Mouse (Mus musculus) hindbrain, embryonic 14.5 days (tissue): ENCODE results near the gene Rbms1. TPM values are rescaled to one million over a fixed set of nuclear protein-coding genes. Genes with fewer than 3 reads are reported as not detected.

Experiments used
- ATAC-seq: fragments of 200-750 bp; cut with Nextera tagmentation; 2 replicates; pipeline ENCODE4 v1.8.0; 2017; ENCODE audit warnings: moderate number of reproducible peaks, mild to moderate bottlenecking, moderate TSS enrichment, moderate library complexity; ENCODE audit not compliant: low FRiP score
- DNase-seq: peaks from one replicate; pipeline ENCODE4 v3.0.0-alpha.2; 2015; ENCODE audit warnings: low spot score
- H3K27ac ChIP-seq: fragments of 300-500 bp; sonication (generic); 2 replicates; pipeline ENCODE4 v1.5.1; 2014; ENCODE audit warnings: mild to moderate bottlenecking, moderate library complexity
- H3K27me3 ChIP-seq: fragments of 300-500 bp; sonication (generic); 2 replicates; pipeline ENCODE4 v1.6.1; 2014; ENCODE audit warnings: mild to moderate bottlenecking, low read length, mixed read lengths; ENCODE audit not compliant: control insufficient read depth, insufficient read depth
- H3K36me3 ChIP-seq: fragments of 300-500 bp; sonication (generic); replicated peaks from 2 replicates; pipeline ENCODE4 v1.6.1; 2014; ENCODE audit not compliant: control insufficient read depth, insufficient read depth
- H3K4me1 ChIP-seq: fragments of 300-500 bp; sonication (generic); replicated peaks from 2 replicates; pipeline ENCODE4 v1.6.1; 2014; ENCODE audit warnings: antibody characterized with exemption, low read length, mixed read lengths; ENCODE audit not compliant: control insufficient read depth, insufficient read depth
- H3K4me2 ChIP-seq: fragments of 300-500 bp; sonication (generic); replicated peaks from 2 replicates; pipeline ENCODE4 v1.6.1; 2014; ENCODE audit warnings: mild to moderate bottlenecking, moderate library complexity
- H3K4me3 ChIP-seq: fragments of 300-500 bp; sonication (generic); replicated peaks from 2 replicates; pipeline ENCODE4 v1.5.1; 2014; ENCODE audit warnings: mild to moderate bottlenecking, low read length
- H3K9ac ChIP-seq: fragments of 300-500 bp; sonication (generic); 2 replicates; pipeline ENCODE4 v1.6.1; 2014
- H3K9me3 ChIP-seq: fragments of 300-500 bp; sonication (generic); 2 replicates; pipeline ENCODE4 v1.6.1; 2016; ENCODE audit warnings: low read length; ENCODE audit not compliant: control insufficient read depth
- WGBS: fragments of 180-500 bp; shearing (Covaris S2); extraction: QIAGEN DNeasy Blood & Tissue Kit; methylation state at CpG from one replicate; pipeline ENCODE4 v1.1.7; 2014; 5-methylcytosine and 5-hydroxymethylcytosine counted together
- polyA plus RNA-seq: library from polyadenylated mRNA; unstranded; fragments of >200 nt; fragmentation: Nextera tagmentation; extraction: Ambion mirVana; gene quantifications from 2 replicates; pipeline ENCODE4 v1.2.1, GENCODE M21; 2014

The Rbms1 gene
- polyA plus RNA-seq, 1 experiment from 2014 or later = 64.9 TPM

- H3K36me3 ChIP-seq = no peaks in the 10 kb centered on the region
- H3K4me2 ChIP-seq = no peak overlapping the region
- H3K27ac ChIP-seq = no peak overlapping the region
- 0 out of 2 replicates have a peak, but pooled peaks cover 4% of the 10 kb centered on the region for H3K27me3 ChIP-seq
- H3K9me3 ChIP-seq = no peaks in the 10 kb centered on the region
- H3K4me1 ChIP-seq = peaks cover 23% of the 10 kb centered on the region
- DNase-seq = no peak
- ATAC-seq = no peak
- WGBS = 70% methylated on average over 8 of the region's 8 CpGs
- no peak overlapping the region for H3K4me3 ChIP-seq
- H3K9ac ChIP-seq = no peak overlapping the region
These were observed 160.2 kb downstream of the Rbms1 start for GRCm38 (mm10) chr2:60802828-60803227.

GRCm38 (mm10) chr2:60802191-60802590 lies 160.8 kb downstream of the Rbms1 start:
- DNase-seq = peak; percentile 57

GRCm38 (mm10) chr2:60801571-60802155 lies 161.3 kb downstream of the Rbms1 start:
- Histone ChIP-seq H3K27me3 (0 out of 2 replicates have a peak, but pooled peaks cover 4% of the 10 kb centered on the region), H3K4me3 (no peak overlapping the region), H3K4me2 (peak overlapping the region; percentile 26; the same call in 1 of the 2 replicates), H3K9ac (no peak overlapping the region), H3K9me3 (no peaks in the 10 kb centered on the region), H3K27ac (no peak overlapping the region), H3K4me1 (peaks cover 32% of the 10 kb centered on the region), H3K36me3 (no peaks in the 10 kb centered on the region)
- no peak for DNase-seq
- 45% methylated on average over 12 of the region's 12 CpGs for WGBS
- ATAC-seq = 0 out of 2 replicates have a peak, but pooled peaks have one; percentile 7

More at GRCm38 (mm10) chr2:60802191-60802590, 160.8 kb downstream of the Rbms1 start:
- H3K9ac ChIP-seq = no peak overlapping the region
- no peak overlapping the region for H3K27ac ChIP-seq
- no peak overlapping the region for H3K4me3 ChIP-seq
- no peak overlapping the region for H3K4me2 ChIP-seq
- no peaks in the 10 kb centered on the region for H3K9me3 ChIP-seq
- ATAC-seq = peak; percentile 32
- H3K4me1 ChIP-seq = peaks cover 27% of the 10 kb centered on the region
- WGBS = 29% methylated on average over 4 of the region's 4 CpGs
- 0 out of 2 replicates have a peak, but pooled peaks cover 4% of the 10 kb centered on the region for H3K27me3 ChIP-seq
- H3K36me3 ChIP-seq = no peaks in the 10 kb centered on the region

- 0 out of 2 replicates have a peak, but pooled peaks cover 4% of the 10 kb centered on the region for H3K27me3 ChIP-seq
- peaks cover 38% of the 10 kb centered on the region for H3K4me1 ChIP-seq
- no peak overlapping the region for H3K9ac ChIP-seq
- DNase-seq (no peak), ATAC-seq (no peak)
- no peak overlapping the region for H3K27ac ChIP-seq
- 23% methylated on average over 15 of the region's 15 CpGs for WGBS
- H3K4me3 ChIP-seq = no peak overlapping the region
- H3K4me2 ChIP-seq = peak overlapping the region; percentile 26
- H3K36me3 ChIP-seq = no peaks in the 10 kb centered on the region
- no peaks in the 10 kb centered on the region for H3K9me3 ChIP-seq
These were observed 162.0 kb downstream of the Rbms1 start for GRCm38 (mm10) chr2:60800921-60801558.

- 87% methylated on average over 7 of the region's 7 CpGs for WGBS
- H3K27ac ChIP-seq = no peak overlapping the region
- ATAC-seq = no peak
These were observed 163.2 kb downstream of the Rbms1 start for GRCm38 (mm10) chr2:60799816-60800215.

GRCm38 (mm10) chr2:60798767-60799529 lies 164.0 kb downstream of the Rbms1 start:
- Histone ChIP-seq H3K36me3 (no peaks in the 10 kb centered on the region), H3K4me1 (peaks cover 35% of the 10 kb centered on the region), H3K27ac (no peak overlapping the region), H3K4me2 (no peak overlapping the region), H3K4me3 (no peak overlapping the region), H3K27me3 (0 out of 2 replicates have a peak, but pooled peaks cover 10% of the 10 kb centered on the region), H3K9ac (no peak overlapping the region), H3K9me3 (no peaks in the 10 kb centered on the region)
- WGBS = 77% methylated on average over 17 of the region's 17 CpGs
- DNase-seq = no peak
- no peak for ATAC-seq

More at GRCm38 (mm10) chr2:60799816-60800215, 163.2 kb downstream of the Rbms1 start:
- Histone ChIP-seq H3K4me3 (no peak overlapping the region), H3K27me3 (0 out of 2 replicates have a peak, but pooled peaks cover 4% of the 10 kb centered on the region), H3K36me3 (no peaks in the 10 kb centered on the region), H3K4me2 (no peak overlapping the region), H3K9me3 (no peaks in the 10 kb centered on the region), H3K4me1 (peaks cover 39% of the 10 kb centered on the region), H3K9ac (no peak overlapping the region)
- no peak for DNase-seq

GRCm38 (mm10) chr2:60796969-60797669 lies 165.9 kb downstream of the Rbms1 start:
- peak overlapping the region; percentile 63; the same call in 1 of the 2 replicates for H3K27ac ChIP-seq
- ATAC-seq (peak; percentile 67), DNase-seq (no peak)
- no peak overlapping the region for H3K9ac ChIP-seq
- H3K27me3 ChIP-seq = 0 out of 2 replicates have a peak, but pooled peaks cover 17% of the 10 kb centered on the region
- 39% methylated on average over 17 of the region's 17 CpGs for WGBS
- no peak overlapping the region for H3K4me3 ChIP-seq
- H3K36me3 ChIP-seq = no peaks in the 10 kb centered on the region
- no peaks in the 10 kb centered on the region for H3K9me3 ChIP-seq
- H3K4me1 ChIP-seq = peaks cover 32% of the 10 kb centered on the region
- peak overlapping the region; percentile 15 for H3K4me2 ChIP-seq

- Histone ChIP-seq H3K36me3 (no peaks in the 10 kb centered on the region), H3K27me3 (0 out of 2 replicates have a peak, but pooled peaks cover 17% of the 10 kb centered on the region), H3K27ac (peak overlapping the region; percentile 63; the same call in 1 of the 2 replicates), H3K4me1 (peaks cover 30% of the 10 kb centered on the region), H3K9ac (no peak overlapping the region), H3K4me2 (peak overlapping the region; percentile 15), H3K4me3 (no peak overlapping the region), H3K9me3 (no peaks in the 10 kb centered on the region)
- 9% methylated on average over 2 of the region's 2 CpGs for WGBS
- no peak for DNase-seq
- ATAC-seq = peak; percentile 68
These were observed 166.4 kb downstream of the Rbms1 start for GRCm38 (mm10) chr2:60796616-60796968.
